Mouse (Mus musculus): ENCODE data around the gene Rps26. TPM values are rescaled to one million over a fixed set of nuclear protein-coding genes. Genes with fewer than 3 reads are reported as not detected.
A peak's percentile ranks its signal among the peaks of the same experiment; 100 is the strongest.
"Not testable (repeated sequence)": the region's sequence is repeated elsewhere in the genome, so short reads cannot be mapped to it uniquely, and the experiment has no call there.

The Rps26 gene
- polyA plus RNA-seq, 1 experiment from 2014 or later = 1,029 TPM

GRCm38 (mm10) chr10:128627398-128628317 is 1.1 kb upstream of the Rps26 start:
- DNase-seq (no peak), ATAC-seq (ENCODE audit: insufficient read depth) (no peak)
- H3K27me3 ChIP-seq (ENCODE audit: insufficient read depth, low read length) = no peaks in the 10 kb centered on the region
- no peak overlapping the region for H3K27ac ChIP-seq (ENCODE audit: low read depth)
- H3K9me3 ChIP-seq (ENCODE audit: low read depth, low read length) = no peaks in the 10 kb centered on the region
- no peak overlapping the region for H3K4me3 ChIP-seq (ENCODE audit: low read depth, low read length)
- peaks cover 28% of the 10 kb centered on the region for H3K36me3 ChIP-seq (ENCODE audit: insufficient read depth)
- no peak overlapping the region for H3K4me2 ChIP-seq
- no peak overlapping the region for H3K9ac ChIP-seq
- 74% methylated on average over 10 of the region's 10 CpGs for WGBS
- H3K4me1 ChIP-seq (ENCODE audit: insufficient read depth) = no peaks in the 10 kb centered on the region
- TF ChIP-seq CTCF (IDR thresholded peaks at IDR 0.05; ENCODE audit: low read depth) = no peak

GRCm38 (mm10) chr10:128625287-128625894 is 1.2 kb downstream of the Rps26 start:
- 36% methylated on average over 7 of the region's 7 CpGs for WGBS
- no peak for ATAC-seq (ENCODE audit: insufficient read depth)
- peak overlapping the region; percentile 73 for H3K4me3 ChIP-seq (ENCODE audit: low read depth, low read length)
- peak overlapping the region; percentile 94 for H3K9ac ChIP-seq
- H3K9me3 ChIP-seq (ENCODE audit: low read depth, low read length) = no peaks in the 10 kb centered on the region
- peak overlapping the region; percentile 97 for H3K4me2 ChIP-seq
- H3K27ac ChIP-seq (ENCODE audit: low read depth) = peak overlapping the region; percentile 75
- DNase-seq = no peak
- H3K27me3 ChIP-seq (ENCODE audit: insufficient read depth, low read length) = no peaks in the 10 kb centered on the region
- peaks cover 29% of the 10 kb centered on the region for H3K36me3 ChIP-seq (ENCODE audit: insufficient read depth)
- H3K4me1 ChIP-seq (ENCODE audit: insufficient read depth) = no peaks in the 10 kb centered on the region
- no peak for TF ChIP-seq CTCF (IDR thresholded peaks at IDR 0.05; ENCODE audit: low read depth)

GRCm38 (mm10) chr10:128623106-128623613 is 3.4 kb downstream of the Rps26 start:
- WGBS = 82% methylated on average over 4 of the region's 4 CpGs
- not testable (repeated sequence) for H3K9ac ChIP-seq; H3K27ac ChIP-seq (ENCODE audit: low read depth); H3K4me3 ChIP-seq (ENCODE audit: low read depth, low read length); H3K27me3 ChIP-seq (ENCODE audit: insufficient read depth, low read length); H3K9me3 ChIP-seq (ENCODE audit: low read depth, low read length); H3K4me1 ChIP-seq (ENCODE audit: insufficient read depth); H3K4me2 ChIP-seq; ATAC-seq (ENCODE audit: insufficient read depth); DNase-seq
- peaks cover 29% of the 10 kb centered on the region for H3K36me3 ChIP-seq (ENCODE audit: insufficient read depth)

GRCm38 (mm10) chr10:128622702-128623101 is 3.8 kb downstream of the Rps26 start:
- Histone ChIP-seq H3K9me3 (ENCODE audit: low read depth, low read length) (no peaks in the 10 kb centered on the region), H3K9ac (no peak overlapping the region), H3K4me2 (no peak overlapping the region), H3K27me3 (ENCODE audit: insufficient read depth, low read length) (no peaks in the 10 kb centered on the region), H3K4me3 (ENCODE audit: low read depth, low read length) (no peak overlapping the region), H3K36me3 (ENCODE audit: insufficient read depth) (peaks cover 29% of the 10 kb centered on the region), H3K27ac (ENCODE audit: low read depth) (no peak overlapping the region), H3K4me1 (ENCODE audit: insufficient read depth) (no peaks in the 10 kb centered on the region)
- 87% methylated on average over 4 of the region's 4 CpGs for WGBS
- DNase-seq = no peak
- no peak for ATAC-seq (ENCODE audit: insufficient read depth)
- no peak for TF ChIP-seq CTCF (IDR thresholded peaks at IDR 0.05; ENCODE audit: low read depth)

GRCm38 (mm10) chr10:128621986-128622520 is 4.5 kb downstream of the Rps26 start:
- DNase-seq = peak; percentile 58
- H3K9me3 ChIP-seq (ENCODE audit: low read depth, low read length) = no peaks in the 10 kb centered on the region
- no peak for ATAC-seq (ENCODE audit: insufficient read depth)
- H3K27ac ChIP-seq (ENCODE audit: low read depth) = no peak overlapping the region
- H3K4me1 ChIP-seq (ENCODE audit: insufficient read depth) = no peaks in the 10 kb centered on the region
- no peak overlapping the region for H3K4me2 ChIP-seq
- peak; percentile 46 for TF ChIP-seq CTCF (IDR thresholded peaks at IDR 0.05; ENCODE audit: low read depth)
- peaks cover 29% of the 10 kb centered on the region for H3K36me3 ChIP-seq (ENCODE audit: insufficient read depth)
- H3K9ac ChIP-seq = no peak overlapping the region
- 70% methylated on average over 3 of the region's 3 CpGs for WGBS
- H3K4me3 ChIP-seq (ENCODE audit: low read depth, low read length) = no peak overlapping the region
- no peaks in the 10 kb centered on the region for H3K27me3 ChIP-seq (ENCODE audit: insufficient read depth, low read length)

- no peak for ATAC-seq (ENCODE audit: insufficient read depth)
- Histone ChIP-seq H3K27me3 (ENCODE audit: insufficient read depth, low read length) (no peaks in the 10 kb centered on the region), H3K4me1 (ENCODE audit: insufficient read depth) (no peaks in the 10 kb centered on the region), H3K9ac (no peak overlapping the region), H3K4me3 (ENCODE audit: low read depth, low read length) (no peak overlapping the region), H3K27ac (ENCODE audit: low read depth) (no peak overlapping the region), H3K4me2 (no peak overlapping the region), H3K36me3 (ENCODE audit: insufficient read depth) (peaks cover 25% of the 10 kb centered on the region), H3K9me3 (ENCODE audit: low read depth, low read length) (no peaks in the 10 kb centered on the region)
- no peak for TF ChIP-seq CTCF (IDR thresholded peaks at IDR 0.05; ENCODE audit: low read depth)
- no peak for DNase-seq
Observed at GRCm38 (mm10) chr10:128620241-128620640, 6.3 kb downstream of the Rps26 start.

GRCm38 (mm10) chr10:128619148-128619547 is 7.4 kb downstream of the Rps26 start:
- not testable (repeated sequence) for H3K27me3 ChIP-seq (ENCODE audit: insufficient read depth, low read length); H3K27ac ChIP-seq (ENCODE audit: low read depth); H3K9me3 ChIP-seq (ENCODE audit: low read depth, low read length); H3K4me3 ChIP-seq (ENCODE audit: low read depth, low read length); H3K9ac ChIP-seq; H3K4me1 ChIP-seq (ENCODE audit: insufficient read depth); DNase-seq; H3K4me2 ChIP-seq; ATAC-seq (ENCODE audit: insufficient read depth)
- 84% methylated on average over 5 of the region's 5 CpGs for WGBS
- H3K36me3 ChIP-seq (ENCODE audit: insufficient read depth) = peaks cover 14% of the 10 kb centered on the region

Measured in lung, embryonic 14.5 days (tissue).